Mouse (Mus musculus) G1E-ER4 (cell line): ENCODE data around the gene Exoc6. TPM values are rescaled to one million over a fixed set of nuclear protein-coding genes. Genes with fewer than 3 reads are reported as not detected.

Source experiments
- GATA1 ChIP-seq: IDR thresholded peaks from one replicate; pipeline ENCODE4 v1.8.0; 2012; ENCODE audit warnings: low read length, inconsistent platforms
- polyA plus RNA-seq: library from polyadenylated mRNA; stranded (reverse); fragments of >175 nt; gene quantifications from 2 replicates; pipeline ENCODE4 v1.2.3, GENCODE M21; 2012

Exoc6 gene
- polyA plus RNA-seq, 1 experiment, result 31.0 TPM

- TF ChIP-seq GATA1, result no peak
Observed at GRCm38 (mm10) chr19:37692879-37693278, 142.7 kb downstream of the Exoc6 start.

GRCm38 (mm10) chr19:37695146-37695545, 144.9 kb downstream of the Exoc6 start:
- TF ChIP-seq GATA1, result no peak

GRCm38 (mm10) chr19:37695762-37696602, 145.8 kb downstream of the Exoc6 start:
- TF ChIP-seq GATA1, result no peak

- no peak for TF ChIP-seq GATA1
Observed at GRCm38 (mm10) chr19:37696603-37697334, 146.6 kb downstream of the Exoc6 start.

GRCm38 (mm10) chr19:37697335-37697636, 147.1 kb downstream of the Exoc6 start:
- TF ChIP-seq GATA1, result no peak

GRCm38 (mm10) chr19:37697651-37698272, 147.5 kb downstream of the Exoc6 start, which contains the start of gene Cyp26a1:
TSS of gene Cyp26a1 (plus strand) at chr19:37697798.
- TF ChIP-seq GATA1, result no peak

- TF ChIP-seq GATA1, result no peak
Observed at GRCm38 (mm10) chr19:37698273-37699160, 148.3 kb downstream of the Exoc6 start.

- TF ChIP-seq GATA1, result no peak
Observed at GRCm38 (mm10) chr19:37699711-37700110, 149.5 kb downstream of the Exoc6 start.

GRCm38 (mm10) chr19:37702377-37703076, 152.3 kb downstream of the Exoc6 start:
- peak; percentile 23 for TF ChIP-seq GATA1

- TF ChIP-seq GATA1, result no peak
Observed at GRCm38 (mm10) chr19:37703902-37704509, 153.8 kb downstream of the Exoc6 start.

- no peak for TF ChIP-seq GATA1
Observed at GRCm38 (mm10) chr19:37705722-37706121, 155.5 kb downstream of the Exoc6 start.

- TF ChIP-seq GATA1, result no peak
Observed at GRCm38 (mm10) chr19:37714681-37715080, 164.5 kb downstream of the Exoc6 start.

GRCm38 (mm10) chr19:37715980-37716379, 165.8 kb downstream of the Exoc6 start:
- TF ChIP-seq GATA1, result no peak

GRCm38 (mm10) chr19:37716524-37717175, 166.4 kb downstream of the Exoc6 start:
- no peak for TF ChIP-seq GATA1
